Mouse (Mus musculus) CH12.LX (cell line): ENCODE measurements around the gene Usp49.

Experiments used
- CTCF ChIP-seq, 2 experiments: IDR thresholded peaks in 1 of 2; conservative IDR thresholded peaks in 1 of 2; 2 replicates each; pipeline ENCODE4 v1.5.1; 2011 to 2012; ENCODE audit warnings: low read depth in 2 of 2, low read length in 2 of 2, improper control_type of control experiment in 1 of 2, inconsistent platforms in 1 of 2, mild to moderate bottlenecking in 1 of 2, moderate library complexity in 1 of 2
- E2F4 ChIP-seq: IDR thresholded peaks from 2 replicates; pipeline ENCODE4 v1.6.1; 2011; ENCODE audit warnings: low read depth, low read length, improper control_type of control experiment; ENCODE audit not compliant: insufficient replicate concordance
- EP300 ChIP-seq: IDR thresholded peaks from 2 replicates; pipeline ENCODE4 v1.6.1; 2011; ENCODE audit warnings: low read length, improper control_type of control experiment
- IRF4 ChIP-seq: IDR thresholded peaks from 2 replicates; pipeline ENCODE4 v1.6.1; 2014; ENCODE audit warnings: low read depth, mild to moderate bottlenecking, inconsistent platforms, low read length, improper control_type of control experiment
- MAFK ChIP-seq: IDR thresholded peaks from 2 replicates; pipeline ENCODE4 v1.6.1; 2011; ENCODE audit warnings: low read length, improper control_type of control experiment; ENCODE audit not compliant: insufficient replicate concordance
- POLR2A ChIP-seq: IDR thresholded peaks from 2 replicates; pipeline ENCODE4 v1.6.1; 2011; ENCODE audit warnings: low read depth, mild to moderate bottlenecking, improper control_type of control experiment, low read length
- SIN3A ChIP-seq: IDR thresholded peaks from 2 replicates; pipeline ENCODE4 v1.6.1; 2012; ENCODE audit warnings: low read length, improper control_type of control experiment, inconsistent platforms
- ZKSCAN1 ChIP-seq: IDR thresholded peaks from 2 replicates; pipeline ENCODE4 v1.6.1; 2012; ENCODE audit warnings: low read depth, inconsistent platforms, low read length, improper control_type of control experiment, borderline replicate concordance

- TF ChIP-seq ZKSCAN1 (no peak), MAFK (no peak), CTCF (conservative IDR thresholded peaks at IDR 0.05 in 1 of 2, IDR thresholded peaks at IDR 0.05 in 1 of 2; ENCODE audit: low read depth in 2 of 2, low read length in 2 of 2) (no peak), POLR2A (peak; percentile 3; the same call in 1 of the 2 replicates), IRF4 (no peak), EP300 (no peak), E2F4 (no peak), SIN3A (no peak)
Observed at GRCm38 (mm10) chr17:47599511-47600297, 30.8 kb upstream of the Usp49 start.
